Mouse (Mus musculus) liver, embryonic 12.5 days (tissue): ENCODE measurements around the gene 2510009E07Rik. TPM values are rescaled to one million over a fixed set of nuclear protein-coding genes. Genes with fewer than 3 reads are reported as not detected.
"Not testable (repeated sequence)": the region's sequence is repeated elsewhere in the genome, so short reads cannot be mapped to it uniquely, and the experiment has no call there.

Experiments
- ATAC-seq: fragments of 200-750 bp; cut with Nextera tagmentation; 2 replicates; pipeline ENCODE4 v1.8.0; 2017; ENCODE audit warnings: moderate number of reproducible peaks, mild to moderate bottlenecking, moderate library complexity
- H3K27ac ChIP-seq: fragments of 300-500 bp; sonication (generic); 2 replicates; pipeline ENCODE4 v1.5.1; 2016; ENCODE audit warnings: mild to moderate bottlenecking
- H3K27me3 ChIP-seq: fragments of 300-500 bp; sonication (generic); replicated peaks from 2 replicates; pipeline ENCODE4 v1.6.1; 2016; ENCODE audit warnings: mild to moderate bottlenecking, moderate library complexity
- H3K36me3 ChIP-seq: fragments of 300-500 bp; sonication (generic); 2 replicates; pipeline ENCODE4 v1.6.1; 2016; ENCODE audit warnings: mild to moderate bottlenecking, moderate library complexity
- H3K4me1 ChIP-seq: fragments of 300-500 bp; sonication (generic); 2 replicates; pipeline ENCODE4 v1.6.1; 2016
- H3K4me2 ChIP-seq: fragments of 300-500 bp; sonication (generic); 2 replicates; pipeline ENCODE4 v1.6.1; 2016; ENCODE audit warnings: mild to moderate bottlenecking, moderate library complexity
- H3K4me3 ChIP-seq: fragments of 300-500 bp; sonication (generic); 2 replicates; pipeline ENCODE4 v1.5.1; 2016; ENCODE audit warnings: mild to moderate bottlenecking, moderate library complexity
- H3K9ac ChIP-seq: fragments of 300-500 bp; sonication (generic); 2 replicates; pipeline ENCODE4 v1.6.1; 2016; ENCODE audit warnings: mild to moderate bottlenecking, moderate library complexity
- H3K9me3 ChIP-seq: fragments of 300-500 bp; sonication (generic); replicated peaks from 2 replicates; pipeline ENCODE4 v1.6.1; 2016; ENCODE audit warnings: mild to moderate bottlenecking, moderate library complexity
- WGBS: fragments of 180-500 bp; shearing (Covaris S2); methylation state at CpG from one replicate; pipeline ENCODE4 v1.1.7; 2016; ENCODE audit not compliant: insufficient replicate concordance; 5-methylcytosine and 5-hydroxymethylcytosine counted together
- polyA plus RNA-seq: library from polyadenylated mRNA; unstranded; fragments of >200 nt; fragmentation: Nextera tagmentation; extraction: Ambion mirVana; gene quantifications from 2 replicates; pipeline ENCODE4 v1.2.1, GENCODE M21; 2016

2510009E07Rik gene
- polyA plus RNA-seq, 1 experiment from 2014 or later, result 4.2 TPM

DNA sequence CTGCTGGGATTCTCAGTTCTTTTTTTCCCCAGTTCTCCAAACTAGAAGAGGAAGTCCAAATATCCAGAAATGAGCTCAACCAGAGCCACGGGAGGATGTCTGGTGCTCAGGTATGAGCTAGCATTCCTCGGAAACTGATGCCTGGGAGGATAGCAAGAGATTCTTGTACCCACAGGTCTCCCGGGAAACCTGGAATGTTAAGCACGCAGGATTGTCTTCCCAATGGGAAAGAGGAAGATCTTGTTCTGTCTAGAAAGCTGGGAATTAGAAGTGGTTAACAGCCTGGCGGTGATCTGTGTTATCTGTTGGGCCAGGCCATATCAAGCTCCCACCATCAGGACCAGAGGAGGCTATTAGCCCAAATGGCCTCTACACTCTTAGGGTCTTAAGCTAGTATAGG lies 10.2 kb upstream of the 2510009E07Rik start:
- H3K27ac ChIP-seq, result no peak overlapping the region
- H3K9me3 ChIP-seq, result no peaks in the 10 kb centered on the region
- ATAC-seq, result no peak
- no peaks in the 10 kb centered on the region for H3K27me3 ChIP-seq
- 35% methylated on average over 5 of the region's 5 CpGs for WGBS
- H3K9ac ChIP-seq, result no peak overlapping the region
- H3K36me3 ChIP-seq, result no peaks in the 10 kb centered on the region
- H3K4me1 ChIP-seq, result no peaks in the 10 kb centered on the region
- no peak overlapping the region for H3K4me3 ChIP-seq
- no peak overlapping the region for H3K4me2 ChIP-seq

DNA sequence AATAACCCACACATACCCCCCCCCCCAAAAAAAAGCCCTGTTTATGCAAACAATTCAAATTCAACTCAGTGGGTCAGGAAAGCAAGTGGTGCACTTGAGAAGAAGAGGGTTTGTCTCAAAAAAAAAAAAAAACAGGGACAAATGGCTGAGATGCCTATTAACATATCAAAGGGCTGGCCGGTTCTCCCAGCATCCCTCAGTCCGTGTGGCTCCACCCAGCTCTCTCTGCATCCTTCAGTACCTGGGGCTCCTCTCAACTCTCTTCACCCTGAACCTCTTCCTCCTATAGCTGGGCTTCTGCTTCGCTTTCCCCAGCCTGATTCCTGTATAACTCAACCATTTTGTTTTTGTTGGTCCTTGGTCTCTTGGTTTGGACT lies 7.8 kb upstream of the 2510009E07Rik start:
- WGBS, result 23% methylated on average over 3 of the region's 3 CpGs
- no peak overlapping the region for H3K9ac ChIP-seq
- H3K27me3 ChIP-seq, result no peaks in the 10 kb centered on the region

DNA sequence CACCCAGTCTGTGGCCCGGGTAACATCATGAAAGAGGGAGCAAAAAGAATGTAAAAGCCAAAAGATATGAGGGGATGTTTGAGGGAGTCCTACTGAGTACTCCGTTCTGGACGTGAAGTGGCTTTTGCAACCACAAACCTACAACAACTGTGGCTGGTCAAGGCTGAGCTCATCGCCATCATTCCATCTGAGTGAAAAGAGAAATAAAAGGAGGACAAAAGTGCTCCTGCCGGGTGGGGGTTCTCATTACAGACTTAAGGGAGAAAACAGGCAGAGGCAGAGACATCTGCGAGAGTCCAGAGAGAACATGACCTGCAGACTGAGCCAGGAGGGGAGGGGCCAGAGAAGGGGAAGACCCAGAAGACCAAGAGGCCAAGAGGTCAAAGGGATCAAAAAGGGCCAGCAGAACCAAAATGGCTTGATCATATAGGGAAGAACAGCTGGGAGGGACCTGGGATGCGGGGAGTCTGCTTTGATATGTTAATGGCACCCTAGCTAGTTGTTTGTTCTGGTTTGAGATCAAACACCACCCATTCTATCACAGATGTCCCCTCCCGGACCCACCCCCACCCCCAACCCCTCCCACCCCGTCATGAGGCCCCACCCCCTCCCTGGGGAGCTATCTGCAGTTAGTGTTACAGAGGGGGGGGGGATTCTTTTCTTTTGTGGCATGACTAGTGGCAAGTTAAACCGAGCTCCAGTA lies 7.3 kb upstream of the 2510009E07Rik start:
- Histone ChIP-seq H3K4me3 (no peak overlapping the region), H3K4me2 (no peak overlapping the region)
- no peak for ATAC-seq

More for the DNA sequence above, 7.8 kb upstream of the 2510009E07Rik start:
- H3K9me3 ChIP-seq, result no peaks in the 10 kb centered on the region
- no peaks in the 10 kb centered on the region for H3K36me3 ChIP-seq
- H3K27ac ChIP-seq, result no peak overlapping the region
- no peaks in the 10 kb centered on the region for H3K4me1 ChIP-seq
- no peak for ATAC-seq
- no peak overlapping the region for H3K4me3 ChIP-seq
- H3K4me2 ChIP-seq, result no peak overlapping the region

DNA sequence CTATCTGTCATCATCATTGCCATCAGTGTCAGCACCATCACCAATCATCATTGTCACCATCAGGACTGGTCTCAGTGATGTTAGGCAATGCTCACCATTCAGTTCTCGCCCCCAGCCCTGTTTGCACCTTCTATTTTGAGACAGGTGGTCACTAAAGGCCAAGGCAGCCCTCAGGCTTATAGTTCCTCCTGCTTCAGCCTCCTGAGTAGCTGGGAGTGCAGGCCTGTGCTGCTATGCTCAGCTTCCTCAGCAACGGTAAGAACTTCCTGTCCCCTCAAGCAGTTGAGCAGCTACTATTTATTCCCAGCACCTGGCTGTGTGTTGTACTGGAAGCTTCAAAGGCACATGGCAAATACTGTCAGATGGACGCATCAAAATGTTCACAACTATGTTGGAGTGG lies 3.7 kb upstream of the 2510009E07Rik start:
- no peak overlapping the region for H3K27ac ChIP-seq
- H3K4me2 ChIP-seq, result no peak overlapping the region
- no peaks in the 10 kb centered on the region for H3K9me3 ChIP-seq
- no peaks in the 10 kb centered on the region for H3K36me3 ChIP-seq
- peaks cover 11% of the 10 kb centered on the region for H3K4me1 ChIP-seq
- no peak overlapping the region for H3K9ac ChIP-seq
- ATAC-seq, result no peak
- no peak overlapping the region for H3K4me3 ChIP-seq
- 42% methylated on average over 3 of the region's 3 CpGs for WGBS
- peaks cover 35% of the 10 kb centered on the region for H3K27me3 ChIP-seq

More for the DNA sequence above, 7.3 kb upstream of the 2510009E07Rik start:
- Histone ChIP-seq H3K27ac (no peak overlapping the region), H3K36me3 (no peaks in the 10 kb centered on the region), H3K4me1 (no peaks in the 10 kb centered on the region), H3K27me3 (0 out of 2 replicates have a peak, but pooled peaks cover 3% of the 10 kb centered on the region), H3K9me3 (no peaks in the 10 kb centered on the region), H3K9ac (no peak overlapping the region)
- 39% methylated on average over 10 of the region's 10 CpGs for WGBS

DNA sequence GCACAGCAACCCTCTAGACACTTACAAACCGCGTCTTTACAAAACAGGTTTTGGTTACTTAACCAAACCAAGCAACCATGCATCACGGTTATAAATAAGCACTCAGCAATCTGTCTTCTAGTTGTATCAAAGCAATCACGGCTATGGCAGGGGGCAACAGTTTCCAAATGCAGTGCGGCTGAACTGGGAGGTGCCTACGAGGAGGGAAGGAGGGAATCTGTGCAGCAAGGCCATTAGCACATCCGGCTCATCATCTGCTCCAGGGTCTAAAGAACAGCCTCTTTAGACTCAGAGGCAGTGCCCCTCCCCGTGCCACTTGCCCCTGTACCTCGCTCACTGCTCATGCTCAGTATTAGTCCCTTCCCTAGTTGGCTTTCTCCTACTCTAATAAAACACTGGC lies 2.5 kb upstream of the 2510009E07Rik start:
- WGBS, result 63% methylated on average over 9 of the region's 9 CpGs

DNA sequence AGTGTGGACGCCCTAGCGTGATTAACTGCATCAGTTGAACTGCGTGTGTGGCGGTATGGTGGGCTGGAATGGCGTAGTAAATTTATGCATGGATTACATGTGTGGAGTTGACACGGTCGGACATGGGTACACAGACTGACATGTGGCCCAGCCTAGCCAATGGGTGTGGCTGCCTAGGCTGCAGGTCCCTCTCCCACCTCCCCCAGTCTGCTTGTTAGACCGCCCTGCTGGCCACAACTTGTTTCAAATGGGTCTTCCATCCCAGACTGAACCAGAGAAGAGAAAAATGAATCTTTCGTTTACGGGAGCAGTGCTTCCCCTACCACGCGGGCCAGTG lies 745 bp upstream of the 2510009E07Rik start:
- WGBS, result 11% methylated on average over 10 of the region's 12 CpGs
- Histone ChIP-seq H3K4me2 (peak overlapping the region; percentile 77), H3K36me3 (no peaks in the 10 kb centered on the region), H3K4me1 (peaks cover 14% of the 10 kb centered on the region), H3K27me3 (peaks cover 52% of the 10 kb centered on the region), H3K9ac (0 out of 2 replicates have a peak overlapping the region, but pooled peaks have one; percentile 58), H3K4me3 (peak overlapping the region; percentile 61), H3K27ac (no peak overlapping the region), H3K9me3 (no peaks in the 10 kb centered on the region)
- peak; percentile 58 for ATAC-seq

More for the DNA sequence above, 2.5 kb upstream of the 2510009E07Rik start:
- H3K27me3 ChIP-seq, result peaks cover 47% of the 10 kb centered on the region
- peaks cover 14% of the 10 kb centered on the region for H3K4me1 ChIP-seq
- H3K9me3 ChIP-seq, result no peaks in the 10 kb centered on the region
- H3K36me3 ChIP-seq, result no peaks in the 10 kb centered on the region
- no peak overlapping the region for H3K4me2 ChIP-seq
- H3K27ac ChIP-seq, result no peak overlapping the region
- ATAC-seq, result no peak
- no peak overlapping the region for H3K4me3 ChIP-seq
- no peak overlapping the region for H3K9ac ChIP-seq

GRCm38 (mm10) chr16:21693981-21694462 lies 443 bp downstream of the 2510009E07Rik start:
- Histone ChIP-seq H3K9me3 (no peaks in the 10 kb centered on the region), H3K9ac (peak overlapping the region; percentile 58), H3K27ac (peak overlapping the region; percentile 42; the same call in 1 of the 2 replicates), H3K4me1 (peaks cover 14% of the 10 kb centered on the region), H3K36me3 (no peaks in the 10 kb centered on the region), H3K4me3 (peak overlapping the region; percentile 61), H3K27me3 (peaks cover 52% of the 10 kb centered on the region), H3K4me2 (peak overlapping the region; percentile 77)
- peak; percentile 36 for ATAC-seq
- WGBS, result 1% methylated on average over 45 of the region's 45 CpGs

DNA sequence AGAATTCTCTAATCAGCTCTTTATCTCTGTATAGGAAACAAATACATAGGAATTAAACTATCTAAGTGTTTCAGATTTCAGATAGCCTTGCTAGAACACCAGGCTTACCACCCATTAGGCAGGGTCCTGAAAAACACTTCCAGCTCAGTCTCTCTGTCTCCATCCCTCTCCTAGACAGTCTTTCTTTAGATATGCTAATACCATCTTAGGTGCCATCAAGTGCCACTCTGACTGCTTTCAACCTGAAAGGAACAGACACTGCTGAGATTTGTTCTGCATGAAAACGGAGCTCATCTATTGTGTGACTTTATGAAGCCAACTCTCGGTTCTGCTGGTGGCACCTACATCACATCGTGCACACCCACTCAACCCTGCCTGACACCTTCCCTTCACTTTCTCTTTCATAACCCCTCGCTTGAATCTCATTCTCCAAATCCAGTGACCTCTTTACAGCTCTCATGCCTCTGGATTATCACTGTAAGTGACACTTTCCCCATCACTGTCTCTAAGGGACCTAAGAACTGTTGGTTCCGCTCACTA lies 4.2 kb downstream of the 2510009E07Rik start:
- H3K4me3 ChIP-seq, result no peak overlapping the region
- H3K27ac ChIP-seq, result no peak overlapping the region
- peaks cover 12% of the 10 kb centered on the region for H3K4me1 ChIP-seq
- no peak overlapping the region for H3K9ac ChIP-seq
- no peaks in the 10 kb centered on the region for H3K9me3 ChIP-seq
- no peak for ATAC-seq
- H3K4me2 ChIP-seq, result no peak overlapping the region
- H3K27me3 ChIP-seq, result peaks cover 39% of the 10 kb centered on the region
- H3K36me3 ChIP-seq, result no peaks in the 10 kb centered on the region
- 44% methylated on average over 5 of the region's 5 CpGs for WGBS

DNA sequence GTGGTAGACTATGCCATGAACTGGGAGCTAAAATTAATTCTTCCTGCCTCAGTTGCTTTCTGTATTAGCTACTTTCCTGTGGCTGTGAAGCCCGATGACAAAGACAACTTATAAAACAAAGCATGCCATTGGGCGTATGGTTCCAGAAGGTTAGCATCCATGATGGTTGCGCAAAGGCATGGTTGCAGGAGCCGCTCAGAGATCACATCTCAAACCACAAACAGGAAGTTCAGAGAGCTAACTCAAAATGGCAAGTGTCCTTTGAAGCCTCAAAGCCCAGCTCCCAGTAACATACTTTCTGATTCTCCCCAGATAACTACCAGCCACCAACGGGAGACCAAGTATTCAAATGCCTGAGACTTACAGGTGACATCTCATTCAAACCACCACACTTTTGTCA lies 5.3 kb downstream of the 2510009E07Rik start:
- Histone ChIP-seq H3K27me3 (peaks cover 27% of the 10 kb centered on the region), H3K9ac (no peak overlapping the region), H3K4me2 (no peak overlapping the region), H3K27ac (no peak overlapping the region), H3K9me3 (no peaks in the 10 kb centered on the region), H3K4me1 (peaks cover 3% of the 10 kb centered on the region; the same call in 1 of the 2 replicates), H3K36me3 (no peaks in the 10 kb centered on the region), H3K4me3 (no peak overlapping the region)
- ATAC-seq, result no peak
- 28% methylated on average over 5 of the region's 5 CpGs for WGBS

DNA sequence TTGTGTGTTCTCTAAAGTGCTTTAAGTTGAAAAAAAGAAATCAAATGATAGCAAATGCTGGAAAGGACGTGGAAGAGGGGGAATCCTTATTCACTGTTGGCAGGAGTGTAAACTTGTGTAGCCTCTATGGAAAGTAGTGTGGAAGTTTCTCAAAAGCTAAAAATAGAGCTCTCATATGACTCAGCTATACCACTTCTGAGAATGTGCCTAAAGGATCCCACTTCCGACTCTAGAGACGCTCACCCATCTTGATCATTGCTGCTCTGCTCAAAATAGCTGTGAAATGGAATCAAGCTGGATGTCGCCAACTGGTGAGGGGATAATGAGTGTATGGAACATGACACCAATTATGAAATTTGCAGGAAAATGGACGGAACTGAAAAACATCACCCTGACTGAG lies 7.1 kb downstream of the 2510009E07Rik start:
- no peak overlapping the region for H3K4me2 ChIP-seq
- 69% methylated on average over 5 of the region's 5 CpGs for WGBS
- H3K9ac ChIP-seq, result no peak overlapping the region
- no peaks in the 10 kb centered on the region for H3K36me3 ChIP-seq
- H3K4me1 ChIP-seq, result no peaks in the 10 kb centered on the region
- no peaks in the 10 kb centered on the region for H3K9me3 ChIP-seq
- no peak overlapping the region for H3K4me3 ChIP-seq
- no peak for ATAC-seq
- H3K27ac ChIP-seq, result no peak overlapping the region
- H3K27me3 ChIP-seq, result peaks cover 10% of the 10 kb centered on the region; the same call in 1 of the 2 replicates

- 75% methylated on average over 7 of the region's 7 CpGs for WGBS
Measured at GRCm38 (mm10) chr16:21676791-21677190, 17.7 kb downstream of the 2510009E07Rik start.

GRCm38 (mm10) chr16:21673651-21674050 lies 20.8 kb downstream of the 2510009E07Rik start:
- not testable (repeated sequence) for H3K27me3 ChIP-seq, ATAC-seq, H3K4me2 ChIP-seq, H3K36me3 ChIP-seq, H3K27ac ChIP-seq, H3K9ac ChIP-seq, H3K4me3 ChIP-seq, H3K9me3 ChIP-seq, H3K4me1 ChIP-seq
- WGBS, result 86% methylated on average over 1 of the region's 1 CpGs

More at GRCm38 (mm10) chr16:21676791-21677190, 17.7 kb downstream of the 2510009E07Rik start:
- no peaks in the 10 kb centered on the region for H3K9me3 ChIP-seq
- no peak overlapping the region for H3K4me2 ChIP-seq
- H3K4me3 ChIP-seq, result no peak overlapping the region
- H3K27ac ChIP-seq, result no peak overlapping the region
- ATAC-seq, result no peak
- H3K27me3 ChIP-seq, result no peaks in the 10 kb centered on the region
- no peak overlapping the region for H3K9ac ChIP-seq
- no peaks in the 10 kb centered on the region for H3K4me1 ChIP-seq
- no peaks in the 10 kb centered on the region for H3K36me3 ChIP-seq
